ENCODE assay signal across 13 mouse cellular contexts in genomic region chr4:106862767-106863370, GRCm38 (mm10). TPM values are rescaled to one million over a fixed set of nuclear protein-coding genes. Genes with fewer than 3 reads are reported as not detected.
DNase-seq lines count a peak whose midpoint lies in the region; ATAC-seq lines count a peak whose summit lies in the region.
"Had no signal": no experiment of that assay in that cellular context is flagged by ENCODE, and none has a peak within 500 bp of the region (broad histone marks: within the 10 kb centered on the region; RNA-seq: fewer than 3 reads in every experiment).

No protein-coding gene starts in this region.

- ATAC-seq in heart, embryonic 14.5 days (ENCODE audit: insufficient number of reproducible peaks, insufficient read depth, low FRiP score, low read depth), result no peak
- no peak for ATAC-seq in lung, embryonic 15.5 days (ENCODE audit: borderline replicate concordance, extremely low read depth, low FRiP score, low TSS enrichment)
- no peak for ATAC-seq in limb, embryonic 11.5 days (ENCODE audit: insufficient number of reproducible peaks, low FRiP score, low TSS enrichment, low read depth)

- peak overlapping the region; percentile 3; the same call in 1 of the 2 replicates for H3K9ac ChIP-seq in heart, embryonic 14.5 days (ENCODE audit: low read length)
- H3K9ac ChIP-seq in lung, embryonic 15.5 days, result no peak overlapping the region
- no peak overlapping the region for H3K9ac ChIP-seq in limb, embryonic 11.5 days (ENCODE audit: low read length)
- H3K9ac ChIP-seq: hindbrain, embryonic 15.5 days had no signal

- H3K4me3 ChIP-seq in heart, embryonic 14.5 days (ENCODE audit: control insufficient read depth in 1 of 2, insufficient read depth in 1 of 2, low read depth in 1 of 2, low read length in 2 of 2), result no peak overlapping the region
- no peak overlapping the region for H3K4me3 ChIP-seq in lung, embryonic 15.5 days
- no peak overlapping the region for H3K4me3 ChIP-seq in limb, embryonic 11.5 days (ENCODE audit: low read depth, low read length)
- H3K4me3 ChIP-seq: erythroblast, embryonic 14.5 days; hindbrain, embryonic 15.5 days had no signal

- 61% methylated on average over 3 of the region's 3 CpGs for WGBS in heart, embryonic 14.5 days
- WGBS in lung, embryonic 15.5 days, result 47% methylated on average over 3 of the region's 3 CpGs
- WGBS in limb, embryonic 11.5 days, result 39% methylated on average over 3 of the region's 3 CpGs

- peak overlapping the region; percentile 57 to 72; a peak in 2 of 4 replicates for H3K27ac ChIP-seq in heart, embryonic 14.5 days (replicated peaks in 1 of 2; ENCODE audit: control insufficient read depth in 1 of 2, insufficient read depth in 1 of 2, low read depth in 2 of 2, low read length in 2 of 2)
- H3K27ac ChIP-seq in lung, embryonic 15.5 days, result peak overlapping the region; percentile 51
- H3K27ac ChIP-seq in limb, embryonic 11.5 days (replicated peaks; ENCODE audit: low read depth, low read length), result peak overlapping the region; percentile 99
- H3K27ac ChIP-seq: hindbrain, embryonic 15.5 days; macrophage had no signal

- no peaks in the 10 kb centered on the region for H3K27me3 ChIP-seq in heart, embryonic 14.5 days (ENCODE audit: control insufficient read depth, insufficient read depth, low read length)
- H3K27me3 ChIP-seq in lung, embryonic 15.5 days, result no peaks in the 10 kb centered on the region
- H3K27me3 ChIP-seq in limb, embryonic 11.5 days (ENCODE audit: control insufficient read depth, insufficient read depth, low read length), result no peaks in the 10 kb centered on the region
- H3K27me3 ChIP-seq: CH12.LX; hindbrain, embryonic 15.5 days had no signal

- DNase-seq in heart, adult 18-20 months, result no peak
- DNase-seq in lung, postnatal 10 days, result no peak
- peak; percentile 52 for DNase-seq in NIH3T3 (ENCODE audit: low read depth)
- DNase-seq in limb, embryonic 11.5 days (ENCODE audit: low spot score), result no peak
- no peak for DNase-seq in c-Kit-positive CD71-positive TER-119-positive erythroid progenitor cells, embryonic 14.5 days (ENCODE audit: low spot score)
- DNase-seq: cerebellum, postnatal 14 days; thymus, postnatal 14 days had no signal

- H3K36me3 ChIP-seq in heart, embryonic 14.5 days (ENCODE audit: control insufficient read depth, insufficient read depth, low read length), result no peaks in the 10 kb centered on the region
- no peaks in the 10 kb centered on the region for H3K36me3 ChIP-seq in lung, embryonic 15.5 days
- H3K36me3 ChIP-seq in limb, embryonic 11.5 days (ENCODE audit: control insufficient read depth, insufficient read depth, low read length), result no peaks in the 10 kb centered on the region
- H3K36me3 ChIP-seq: hindbrain, embryonic 15.5 days had no signal

- H3K4me2 ChIP-seq in heart, embryonic 14.5 days (ENCODE audit: low read length), result no peak overlapping the region
- no peak overlapping the region for H3K4me2 ChIP-seq in lung, embryonic 15.5 days
- H3K4me2 ChIP-seq in limb, embryonic 11.5 days (ENCODE audit: low read depth, severe bottlenecking), result no peak overlapping the region
- H3K4me2 ChIP-seq: hindbrain, embryonic 15.5 days had no signal

- H3K9me3 ChIP-seq in heart, embryonic 14.5 days (ENCODE audit: control insufficient read depth, low read length), result no peaks in the 10 kb centered on the region
- H3K9me3 ChIP-seq in lung, embryonic 15.5 days, result no peaks in the 10 kb centered on the region
- no peaks in the 10 kb centered on the region for H3K9me3 ChIP-seq in limb, embryonic 11.5 days (ENCODE audit: control insufficient read depth, low read length)
- H3K9me3 ChIP-seq: hindbrain, embryonic 15.5 days had no signal

- peaks cover 44 to 48% of the 10 kb centered on the region in 2 experiments for H3K4me1 ChIP-seq in heart, embryonic 14.5 days (ENCODE audit: control insufficient read depth in 2 of 2, insufficient read depth in 2 of 2, low read length in 2 of 2)
- H3K4me1 ChIP-seq in lung, embryonic 15.5 days, result peaks cover 67% of the 10 kb centered on the region
- peaks cover 71% of the 10 kb centered on the region for H3K4me1 ChIP-seq in limb, embryonic 11.5 days (ENCODE audit: control insufficient read depth, insufficient read depth, low read length)

RNA-seq across cellular contexts. Expression of gene Ssbp3, which starts 47.6 kb away (rescaled TPM):
- 36.7 and 43.3 TPM in 2 replicates for polyA plus RNA-seq in heart, embryonic 14.5 days (2014; fragmentation: Nextera tagmentation; extraction: Ambion mirVana)
- total RNA-seq in heart, adult 18-20 months (2021), result 10 to 100 TPM; 27.5 to 37.9 TPM
- polyA plus RNA-seq in lung, embryonic 15.5 days (2015; fragmentation: Nextera tagmentation; extraction: Ambion mirVana), result 90.3 and 90.4 TPM in 2 replicates
- 179 and 186 TPM in 2 replicates for polyA plus RNA-seq in limb, embryonic 11.5 days (2014; fragmentation: Nextera tagmentation; extraction: Ambion mirVana)

RNA-seq across cellular contexts. Expression of gene Acot11, which starts 58.1 kb away (rescaled TPM):
- 5.0 and 6.0 TPM in 2 replicates for polyA plus RNA-seq in heart, embryonic 14.5 days (2014; fragmentation: Nextera tagmentation; extraction: Ambion mirVana)
- total RNA-seq in heart, adult 18-20 months (2021), result 10 to 100 TPM; 24.2 to 38.0 TPM
- polyA plus RNA-seq in lung, embryonic 15.5 days (2015; fragmentation: Nextera tagmentation; extraction: Ambion mirVana), result 1.4 TPM in 2 replicates
- polyA plus RNA-seq in limb, embryonic 11.5 days (2014; fragmentation: Nextera tagmentation; extraction: Ambion mirVana), result 6.5 and 10.1 TPM in 2 replicates
